Mouse (Mus musculus): ENCODE results near the gene Mrln. TPM values are rescaled to one million over a fixed set of nuclear protein-coding genes. Genes with fewer than 3 reads are reported as not detected.

Mrln gene
- polyA plus RNA-seq (2012; rRNA removed): 0.10 and 1.5 TPM in 2 replicates

DNA sequence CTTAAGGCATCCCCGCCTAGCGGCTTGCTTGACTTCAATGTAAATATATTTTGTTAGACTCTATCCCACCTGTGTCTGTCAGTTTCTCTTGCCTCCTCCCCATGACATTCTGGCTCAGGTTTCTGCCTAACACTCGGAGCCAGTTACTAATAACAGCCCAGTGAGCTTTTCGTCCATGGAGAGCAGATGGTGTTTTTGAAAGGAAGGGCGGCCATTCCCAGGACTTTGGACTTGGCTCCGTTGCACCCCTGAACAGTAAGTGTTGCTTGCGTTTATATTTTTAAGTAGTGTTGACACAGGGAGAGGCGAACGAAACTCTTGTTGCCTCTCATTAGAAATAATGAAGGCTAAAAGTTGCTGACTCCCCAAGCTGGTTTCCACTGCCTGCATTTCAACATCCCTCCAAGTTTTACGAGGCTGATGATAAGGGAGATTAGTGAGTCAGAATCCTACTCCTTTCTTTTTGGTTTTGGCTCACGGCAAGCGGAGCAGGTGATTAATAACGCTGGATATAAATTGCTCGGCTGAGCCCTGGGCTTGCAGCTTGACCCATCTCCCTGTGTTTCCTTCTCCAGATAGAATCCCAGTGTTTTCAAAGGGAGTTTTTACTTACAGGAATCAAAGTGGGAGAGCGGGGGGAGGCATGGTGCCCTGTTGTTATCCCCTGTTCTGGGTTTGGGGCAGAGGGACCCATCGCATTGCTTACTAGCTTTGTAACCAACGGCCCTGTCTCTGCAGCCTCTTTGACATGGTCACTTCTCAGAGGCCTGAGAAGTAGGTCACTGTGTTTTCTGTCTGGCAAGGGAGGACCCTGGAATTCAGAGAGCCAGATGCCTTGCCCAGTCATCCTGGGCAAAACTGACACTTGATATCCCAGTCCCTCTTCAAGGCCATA is at the start of gene Mrln:
Gene Mrln, plus strand, starts transcription at position 160 of the 895 bp plus-strand sequence.

DNA sequence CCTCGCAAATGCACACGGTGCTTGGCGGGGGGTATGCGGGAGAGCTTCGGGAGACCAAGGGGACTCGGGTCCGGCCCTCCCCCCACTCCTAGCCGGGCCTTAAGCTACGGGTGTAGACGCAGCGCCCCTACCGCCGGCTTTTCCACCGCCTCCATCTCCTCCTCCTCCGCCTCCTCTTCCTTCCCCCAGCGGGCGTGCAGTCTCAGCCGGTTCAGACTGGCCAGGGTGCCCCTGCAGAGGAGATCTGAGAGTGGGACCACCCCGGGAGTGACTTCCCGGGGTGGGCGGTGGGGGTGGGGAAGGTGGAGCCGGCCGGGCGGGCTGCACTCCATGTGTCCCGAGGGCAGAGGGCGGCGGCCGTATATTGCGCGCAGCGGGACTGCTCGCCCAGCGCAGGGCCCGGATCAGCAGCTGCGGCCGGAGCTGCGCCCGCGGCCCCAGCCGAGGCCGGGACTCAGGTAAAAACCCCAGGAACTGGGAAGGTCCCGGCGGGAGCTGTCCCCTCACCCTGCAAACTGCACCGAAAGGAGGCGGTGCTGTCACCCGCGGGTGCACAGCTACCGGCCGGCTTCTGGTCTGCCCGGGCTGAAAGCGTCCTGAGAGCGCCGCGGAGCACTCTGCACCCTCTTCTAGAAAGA is 40.6 kb downstream of the Mrln start, which contains the start of gene Slc16a9:
Gene Slc16a9, plus strand, starts transcription at position 180 of the 638 bp plus-strand sequence.

Other genes with a start within 250 kb of the Mrln start
- 8.6 and 9.5 TPM in 2 replicates for gene Ccdc6, start 107.5 kb upstream of the Mrln start, polyA plus RNA-seq (2012; rRNA removed)
- gene Slc16a9, start 40.4 kb downstream of the Mrln start, polyA plus RNA-seq (2012; rRNA removed): 0.25 and 0.27 TPM in 2 replicates
- gene Fam13c, start 235.8 kb downstream of the Mrln start, polyA plus RNA-seq (2012; rRNA removed): 0.07 and 0.14 TPM in 2 replicates